Mouse (Mus musculus): ENCODE data around the gene Hs6st2. TPM values are rescaled to one million over a fixed set of nuclear protein-coding genes. Genes with fewer than 3 reads are reported as not detected.

Gene Hs6st2
- polyA plus RNA-seq, 1 experiment: 0.38 TPM

- 79% methylated on average over 3 of the region's 3 CpGs for WGBS
- H3K27me3 ChIP-seq (ENCODE audit: control insufficient read depth, insufficient read depth, low read length): no peaks in the 10 kb centered on the region
- H3K36me3 ChIP-seq (ENCODE audit: control insufficient read depth, insufficient read depth, low read length): no peaks in the 10 kb centered on the region
- TF ChIP-seq CTCF (IDR thresholded peaks at IDR 0.05; ENCODE audit: extremely low read depth, insufficient read length, insufficient replicate concordance, low read depth, low read length) (no peak), POLR2A (IDR thresholded peaks at IDR 0.05; ENCODE audit: low read depth, low read length) (no peak)
- H3K4me1 ChIP-seq (ENCODE audit: control insufficient read depth, insufficient read depth, insufficient read length, low read length): no peaks in the 10 kb centered on the region
- no peak overlapping the region for H3K4me3 ChIP-seq (ENCODE audit: low read depth, low read length)
- no peak overlapping the region for H3K27ac ChIP-seq (ENCODE audit: insufficient read depth, low read depth, low read length)
Observed at GRCm38 (mm10) chrX:51461413-51461812, 220.2 kb downstream of the Hs6st2 start.

- no peaks in the 10 kb centered on the region for H3K27me3 ChIP-seq (ENCODE audit: control insufficient read depth, insufficient read depth, low read length)
- no peak overlapping the region for H3K4me3 ChIP-seq (ENCODE audit: low read depth, low read length)
- H3K36me3 ChIP-seq (ENCODE audit: control insufficient read depth, insufficient read depth, low read length): no peaks in the 10 kb centered on the region
- H3K27ac ChIP-seq (ENCODE audit: insufficient read depth, low read depth, low read length): no peak overlapping the region
- no peak for TF ChIP-seq CTCF (IDR thresholded peaks at IDR 0.05; ENCODE audit: extremely low read depth, insufficient read length, insufficient replicate concordance, low read depth, low read length)
- TF ChIP-seq POLR2A (IDR thresholded peaks at IDR 0.05; ENCODE audit: low read depth, low read length): no peak
- 69% methylated on average over 4 of the region's 4 CpGs for WGBS
- no peaks in the 10 kb centered on the region for H3K4me1 ChIP-seq (ENCODE audit: control insufficient read depth, insufficient read depth, insufficient read length, low read length)
Observed at GRCm38 (mm10) chrX:51443366-51443765, 238.3 kb downstream of the Hs6st2 start.

- 80% methylated on average over 3 of the region's 3 CpGs for whole genome bisulfite sequencing
- Histone ChIP-seq H3K4me1 (ENCODE audit: control insufficient read depth, insufficient read depth, insufficient read length, low read length) (no peaks in the 10 kb centered on the region), H3K27me3 (ENCODE audit: control insufficient read depth, insufficient read depth, low read length) (no peaks in the 10 kb centered on the region), H3K27ac (ENCODE audit: insufficient read depth, low read depth, low read length) (no peak overlapping the region), H3K4me3 (ENCODE audit: low read depth, low read length) (no peak overlapping the region), H3K36me3 (ENCODE audit: control insufficient read depth, insufficient read depth, low read length) (no peaks in the 10 kb centered on the region)
- TF ChIP-seq CTCF (IDR thresholded peaks at IDR 0.05; ENCODE audit: extremely low read depth, insufficient read length, insufficient replicate concordance, low read depth, low read length): no peak
- TF ChIP-seq POLR2A (IDR thresholded peaks at IDR 0.05; ENCODE audit: low read depth, low read length): no peak
Observed at GRCm38 (mm10) chrX:51431706-51432105, 249.9 kb downstream of the Hs6st2 start.

GRCm38 (mm10) chrX:51425031-51425430 lies 256.6 kb downstream of the Hs6st2 start:
- H3K4me3 ChIP-seq (ENCODE audit: low read depth, low read length): no peak overlapping the region
- H3K27ac ChIP-seq (ENCODE audit: insufficient read depth, low read depth, low read length): no peak overlapping the region
- no peaks in the 10 kb centered on the region for H3K4me1 ChIP-seq (ENCODE audit: control insufficient read depth, insufficient read depth, insufficient read length, low read length)
- H3K36me3 ChIP-seq (ENCODE audit: control insufficient read depth, insufficient read depth, low read length): no peaks in the 10 kb centered on the region
- no peaks in the 10 kb centered on the region for H3K27me3 ChIP-seq (ENCODE audit: control insufficient read depth, insufficient read depth, low read length)
- WGBS: 83% methylated on average over 5 of the region's 5 CpGs
- TF ChIP-seq POLR2A (IDR thresholded peaks at IDR 0.05; ENCODE audit: low read depth, low read length) (no peak), CTCF (IDR thresholded peaks at IDR 0.05; ENCODE audit: extremely low read depth, insufficient read length, insufficient replicate concordance, low read depth, low read length) (no peak)

- Histone ChIP-seq H3K27me3 (ENCODE audit: control insufficient read depth, insufficient read depth, low read length) (no peaks in the 10 kb centered on the region), H3K4me3 (ENCODE audit: low read depth, low read length) (no peak overlapping the region), H3K36me3 (ENCODE audit: control insufficient read depth, insufficient read depth, low read length) (no peaks in the 10 kb centered on the region), H3K4me1 (ENCODE audit: control insufficient read depth, insufficient read depth, insufficient read length, low read length) (no peaks in the 10 kb centered on the region), H3K27ac (ENCODE audit: insufficient read depth, low read depth, low read length) (no peak overlapping the region)
- no peak for TF ChIP-seq CTCF (IDR thresholded peaks at IDR 0.05; ENCODE audit: extremely low read depth, insufficient read length, insufficient replicate concordance, low read depth, low read length)
- TF ChIP-seq POLR2A (IDR thresholded peaks at IDR 0.05; ENCODE audit: low read depth, low read length): no peak
- WGBS: 31% methylated on average over 2 of the region's 2 CpGs
Observed at GRCm38 (mm10) chrX:51410289-51410688, 271.4 kb downstream of the Hs6st2 start.

GRCm38 (mm10) chrX:51397457-51397856 lies 284.2 kb downstream of the Hs6st2 start:
- Histone ChIP-seq H3K4me1 (ENCODE audit: control insufficient read depth, insufficient read depth, insufficient read length, low read length) (no peaks in the 10 kb centered on the region), H3K4me3 (ENCODE audit: low read depth, low read length) (no peak overlapping the region), H3K36me3 (ENCODE audit: control insufficient read depth, insufficient read depth, low read length) (no peaks in the 10 kb centered on the region), H3K27ac (ENCODE audit: insufficient read depth, low read depth, low read length) (no peak overlapping the region), H3K27me3 (ENCODE audit: control insufficient read depth, insufficient read depth, low read length) (no peaks in the 10 kb centered on the region)
- TF ChIP-seq POLR2A (IDR thresholded peaks at IDR 0.05; ENCODE audit: low read depth, low read length) (no peak), CTCF (IDR thresholded peaks at IDR 0.05; ENCODE audit: extremely low read depth, insufficient read length, insufficient replicate concordance, low read depth, low read length) (no peak)

GRCm38 (mm10) chrX:51374670-51375069 lies 307.0 kb downstream of the Hs6st2 start:
- no peaks in the 10 kb centered on the region for H3K27me3 ChIP-seq (ENCODE audit: control insufficient read depth, insufficient read depth, low read length)
- no peaks in the 10 kb centered on the region for H3K4me1 ChIP-seq (ENCODE audit: control insufficient read depth, insufficient read depth, insufficient read length, low read length)
- 8% methylated on average over 5 of the region's 5 CpGs for WGBS
- no peak overlapping the region for H3K27ac ChIP-seq (ENCODE audit: insufficient read depth, low read depth, low read length)
- H3K36me3 ChIP-seq (ENCODE audit: control insufficient read depth, insufficient read depth, low read length): no peaks in the 10 kb centered on the region
- no peak for TF ChIP-seq CTCF (IDR thresholded peaks at IDR 0.05; ENCODE audit: extremely low read depth, insufficient read length, insufficient replicate concordance, low read depth, low read length)
- no peak for TF ChIP-seq POLR2A (IDR thresholded peaks at IDR 0.05; ENCODE audit: low read depth, low read length)
- H3K4me3 ChIP-seq (ENCODE audit: low read depth, low read length): no peak overlapping the region
